Mouse (Mus musculus) CH12.LX (cell line): ENCODE data around the gene Dpagt1. TPM values are rescaled to one million over a fixed set of nuclear protein-coding genes. Genes with fewer than 3 reads are reported as not detected.

Experiments
- DNase-seq: peaks from one replicate; pipeline ENCODE4 v3.0.0-alpha.2; 2013; ENCODE audit errors: extremely low read depth
- H3K27ac ChIP-seq: 2 replicates; pipeline ENCODE4 v1.5.1; 2012; ENCODE audit warnings: low read depth, mild to moderate bottlenecking, control low read depth, moderate library complexity; ENCODE audit not compliant: insufficient read depth
- H3K27me3 ChIP-seq: replicated peaks from 2 replicates; pipeline ENCODE3; 2012; ENCODE audit warnings: inconsistent platforms
- H3K36me3 ChIP-seq, 2 experiments: replicated peaks in 1 of 2; 2 replicates each; pipeline versions ENCODE3 to v1.6.1; 2012; ENCODE audit warnings: inconsistent platforms in 1 of 2, low read length in 1 of 2, mild to moderate bottlenecking in 1 of 2, mixed read lengths in 1 of 2, moderate library complexity in 1 of 2; ENCODE audit not compliant: control insufficient read depth in 1 of 2, insufficient read depth in 1 of 2
- H3K4me1 ChIP-seq, 2 experiments: 2 replicates each; pipeline ENCODE4 v1.6.1; 2012; ENCODE audit warnings: inconsistent platforms in 1 of 2, moderate library complexity in 1 of 2; ENCODE audit not compliant: insufficient read depth in 2 of 2, control insufficient read depth in 1 of 2
- H3K4me2 ChIP-seq: 2 replicates; pipeline ENCODE4 v1.6.1; 2012; ENCODE audit warnings: low read depth, mild to moderate bottlenecking, control low read depth; ENCODE audit not compliant: poor library complexity, insufficient read depth, severe bottlenecking
- H3K4me3 ChIP-seq, 3 experiments: fragments of 150-350 bp in 1 of 3; sonication (generic) in 1 of 3; replicated peaks in 1 of 3; 2 replicates each; pipeline versions ENCODE3 to v1.5.1; 2011 to 2012; ENCODE audit warnings: low read depth in 2 of 3, low read length in 2 of 3, mild to moderate bottlenecking in 2 of 3, moderate library complexity in 2 of 3, control low read depth in 1 of 3, improper control_type of control experiment in 1 of 3, inconsistent platforms in 1 of 3, mixed read lengths in 1 of 3; ENCODE audit not compliant: poor library complexity in 1 of 3
- H3K79me2 ChIP-seq: replicated peaks from 2 replicates; pipeline ENCODE4 v1.6.1; 2012; ENCODE audit warnings: mild to moderate bottlenecking, moderate library complexity; ENCODE audit not compliant: control insufficient read depth, poor library complexity, insufficient read depth, severe bottlenecking; ENCODE audit errors: extremely low read depth
- H3K9ac ChIP-seq: 2 replicates; pipeline ENCODE4 v1.6.1; 2012; ENCODE audit warnings: low read depth, mild to moderate bottlenecking, control low read depth, moderate library complexity; ENCODE audit not compliant: insufficient read depth
- H3K9me3 ChIP-seq: replicated peaks from 2 replicates; pipeline ENCODE3; 2012; ENCODE audit warnings: low read length, inconsistent platforms, mixed read lengths
- BHLHE40 ChIP-seq: IDR thresholded peaks from 2 replicates; pipeline ENCODE4 v1.6.1; 2011; ENCODE audit warnings: mild to moderate bottlenecking, low read depth, low read length, improper control_type of control experiment
- CTCF ChIP-seq, 2 experiments: IDR thresholded peaks in 1 of 2; conservative IDR thresholded peaks in 1 of 2; 2 replicates each; pipeline ENCODE4 v1.5.1; 2011 to 2012; ENCODE audit warnings: low read depth in 2 of 2, low read length in 2 of 2, improper control_type of control experiment in 1 of 2, inconsistent platforms in 1 of 2, mild to moderate bottlenecking in 1 of 2, moderate library complexity in 1 of 2
- ELF1 ChIP-seq: IDR thresholded peaks from 2 replicates; pipeline ENCODE4 v1.6.1; 2014; ENCODE audit warnings: low read depth, mild to moderate bottlenecking, inconsistent platforms, low read length, improper control_type of control experiment
- EP300 ChIP-seq: IDR thresholded peaks from 2 replicates; pipeline ENCODE4 v1.6.1; 2011; ENCODE audit warnings: low read length, improper control_type of control experiment
- HCFC1 ChIP-seq: IDR thresholded peaks from 2 replicates; pipeline ENCODE4 v1.6.1; 2012; ENCODE audit warnings: low read depth, mild to moderate bottlenecking, inconsistent platforms, low read length, improper control_type of control experiment
- IRF4 ChIP-seq: IDR thresholded peaks from 2 replicates; pipeline ENCODE4 v1.6.1; 2014; ENCODE audit warnings: low read depth, mild to moderate bottlenecking, inconsistent platforms, low read length, improper control_type of control experiment
- KAT2A ChIP-seq: IDR thresholded peaks from 2 replicates; pipeline ENCODE4 v1.6.1; 2012; ENCODE audit warnings: low read length, improper control_type of control experiment, inconsistent platforms; ENCODE audit not compliant: insufficient replicate concordance
- MAFK ChIP-seq: IDR thresholded peaks from 2 replicates; pipeline ENCODE4 v1.6.1; 2011; ENCODE audit warnings: low read length, improper control_type of control experiment; ENCODE audit not compliant: insufficient replicate concordance
- MAX ChIP-seq: IDR thresholded peaks from 2 replicates; pipeline ENCODE4 v1.6.1; 2011; ENCODE audit warnings: low read length, improper control_type of control experiment
- MAZ ChIP-seq: IDR thresholded peaks from 2 replicates; pipeline ENCODE4 v1.6.1; 2012; ENCODE audit warnings: low read depth, mild to moderate bottlenecking, inconsistent platforms, low read length, improper control_type of control experiment, moderate library complexity
- MYC ChIP-seq: IDR thresholded peaks from 2 replicates; pipeline ENCODE4 v1.6.1; 2011; ENCODE audit warnings: low read depth, mild to moderate bottlenecking, improper control_type of control experiment, low read length
- POLR2A ChIP-seq: IDR thresholded peaks from 2 replicates; pipeline ENCODE4 v1.6.1; 2011; ENCODE audit warnings: low read depth, mild to moderate bottlenecking, improper control_type of control experiment, low read length
- POLR2AphosphoS2 ChIP-seq: IDR thresholded peaks from 2 replicates; pipeline ENCODE4 v1.6.1; 2011; ENCODE audit warnings: low read depth, low read length, improper control_type of control experiment
- RCOR1 ChIP-seq: conservative IDR thresholded peaks from 2 replicates; pipeline ENCODE4 v1.6.1; 2012; ENCODE audit warnings: low read depth, mild to moderate bottlenecking, inconsistent platforms, low read length, improper control_type of control experiment
- SIN3A ChIP-seq: IDR thresholded peaks from 2 replicates; pipeline ENCODE4 v1.6.1; 2012; ENCODE audit warnings: low read length, improper control_type of control experiment, inconsistent platforms
- SMC3 ChIP-seq: IDR thresholded peaks from 2 replicates; pipeline ENCODE4 v1.6.1; 2011; ENCODE audit warnings: low read depth, low read length, improper control_type of control experiment
- TBP ChIP-seq: conservative IDR thresholded peaks from 2 replicates; pipeline ENCODE4 v1.6.1; 2011; ENCODE audit warnings: low read depth, low read length, improper control_type of control experiment
- UBTF ChIP-seq: IDR thresholded peaks from 2 replicates; pipeline ENCODE4 v1.6.1; 2012; ENCODE audit warnings: low read depth, mild to moderate bottlenecking, inconsistent platforms, low read length, improper control_type of control experiment, moderate library complexity
- USF1 ChIP-seq: IDR thresholded peaks from 2 replicates; pipeline ENCODE4 v1.6.1; 2014; ENCODE audit warnings: low read depth, mild to moderate bottlenecking, inconsistent platforms, low read length, improper control_type of control experiment
- ZC3H11A ChIP-seq: IDR thresholded peaks from 2 replicates; pipeline ENCODE4 v1.6.1; 2012; ENCODE audit warnings: low read depth, mild to moderate bottlenecking, inconsistent platforms, low read length, improper control_type of control experiment
- ZKSCAN1 ChIP-seq: IDR thresholded peaks from 2 replicates; pipeline ENCODE4 v1.6.1; 2012; ENCODE audit warnings: low read depth, inconsistent platforms, low read length, improper control_type of control experiment, borderline replicate concordance
- ZNF384 ChIP-seq: IDR thresholded peaks from 2 replicates; pipeline ENCODE4 v1.6.1; 2012; ENCODE audit warnings: low read depth, low read length, improper control_type of control experiment, inconsistent platforms
- dilution Hi-C: fragments of 300-500 bp; cut with MboI; formaldehyde crosslinking; loops from 2 replicates; pipeline ENCODE4 v1.14.3; 2020; ENCODE audit warnings: low sequenced_read_pairs; ENCODE audit not compliant: extremely low pct_unique_long_range_greater_than_20kb, extremely low pct_ligation_motif_present
- in situ Hi-C: fragments of 300-500 bp; cut with MboI; formaldehyde crosslinking; loops from 3 replicates; pipeline ENCODE4 v1.14.3; 2019; ENCODE audit warnings: low sequenced_read_pairs, low pct_ligation_motif_present, low pct_unique_long_range_greater_than_20kb, mixed read lengths
- polyA plus RNA-seq: library from polyadenylated mRNA; unstranded; fragments of >175 nt; gene quantifications from 2 replicates; pipeline ENCODE4 v1.2.1, GENCODE M21; 2012; ENCODE audit warnings: low read depth; ENCODE audit not compliant: insufficient read length
- total RNA-seq, 2 experiments: library from RNA; depleted of rRNA; stranded (reverse); fragments of 300-350 nt in 1 of 2; fragments of >200 nt in 1 of 2; gene quantifications; 2 replicates each; pipeline ENCODE4 v1.2.3; 2012 to 2014

Gene Dpagt1
- total and polyA plus RNA-seq, 3 experiments: 8.5 to 41.7 (median 15.8) TPM

DNA sequence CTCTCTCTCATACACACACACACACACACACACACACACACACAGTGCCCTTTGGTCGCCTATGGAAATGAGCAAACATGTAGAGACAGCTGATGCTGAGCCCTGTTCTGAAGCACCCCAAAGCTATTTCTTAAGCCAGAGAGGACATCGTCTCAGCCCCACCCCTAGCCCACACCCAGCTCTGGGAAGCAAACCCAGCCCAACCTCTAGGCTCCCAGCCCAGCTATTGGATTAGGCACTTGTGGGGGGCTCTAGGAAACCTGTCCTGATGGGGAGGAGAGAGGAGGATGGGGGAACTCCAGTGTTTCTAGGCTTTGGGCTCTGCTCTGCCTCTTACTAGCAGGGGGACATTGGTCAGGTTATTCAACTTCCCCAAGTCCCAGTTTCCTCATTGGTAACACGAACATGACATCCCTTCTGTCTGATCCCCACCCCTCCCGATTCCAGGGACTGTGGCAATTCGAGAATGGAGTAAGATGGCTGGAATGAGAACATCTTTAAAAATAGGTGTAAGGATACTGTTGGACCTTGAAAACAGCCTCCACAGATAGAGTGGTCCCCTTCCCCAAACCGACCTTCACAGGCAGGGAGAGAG lies 39.5 kb upstream of the Dpagt1 start:
- H3K27ac ChIP-seq: no peak overlapping the region
- dilution Hi-C loops: no loop called here
- no peak overlapping the region for H3K9ac ChIP-seq
- peaks cover 8 to 55% of the 10 kb centered on the region in 2 experiments for H3K36me3 ChIP-seq
- no peak for DNase-seq
- peaks cover 6% of the 10 kb centered on the region for H3K9me3 ChIP-seq
- no peak overlapping the region for H3K4me2 ChIP-seq
- TF ChIP-seq MAZ: no peak
- TF ChIP-seq RCOR1: no peak
- no peak for TF ChIP-seq UBTF
- no peak for TF ChIP-seq SIN3A
- no peak for TF ChIP-seq POLR2AphosphoS2
- TF ChIP-seq TBP: no peak
- no peak for TF ChIP-seq EP300
- TF ChIP-seq ZNF384: no peak
- TF ChIP-seq HCFC1: no peak
- no peak for TF ChIP-seq ZKSCAN1
- TF ChIP-seq BHLHE40: no peak
- no peak for TF ChIP-seq MAFK
- TF ChIP-seq USF1: no peak
- TF ChIP-seq POLR2A: no peak
- TF ChIP-seq CTCF (conservative IDR thresholded peaks at IDR 0.05 in 1 of 2, IDR thresholded peaks at IDR 0.05 in 1 of 2; ENCODE audit: low read depth in 2 of 2, low read length in 2 of 2): no peak
- no peak for TF ChIP-seq ZC3H11A
- TF ChIP-seq SMC3: no peak
- no peak for TF ChIP-seq KAT2A
- no peak for TF ChIP-seq IRF4
- TF ChIP-seq ELF1: no peak
- no peak overlapping the region for H3K4me3 ChIP-seq
- H3K27me3 ChIP-seq: no peaks in the 10 kb centered on the region
- no peaks in the 10 kb centered on the region for H3K4me1 ChIP-seq
- in situ Hi-C loops: no loop called here
- H3K79me2 ChIP-seq: no peaks in the 10 kb centered on the region

DNA sequence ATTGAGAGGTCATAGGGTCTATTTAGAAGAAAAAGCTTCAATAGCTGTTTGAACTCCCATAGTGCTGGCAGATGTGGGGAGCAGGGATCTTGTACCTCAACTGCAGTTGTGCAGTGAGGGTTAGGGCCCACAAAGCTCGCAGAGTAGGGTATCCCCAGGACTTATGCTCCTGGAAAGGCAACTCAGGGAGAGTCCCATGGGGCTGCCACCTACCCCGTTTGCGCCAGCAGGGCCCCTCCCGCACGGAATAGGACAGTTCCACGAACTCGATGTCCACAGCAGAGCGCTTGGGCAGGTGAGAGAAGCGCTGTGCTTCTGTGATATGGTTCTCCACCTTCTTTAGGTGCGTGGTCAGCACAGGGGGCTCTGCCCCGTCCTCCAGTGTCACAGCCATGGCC lies 38.8 kb upstream of the Dpagt1 start:
- dilution Hi-C loops: no loop called here
- peaks cover 15 to 56% of the 10 kb centered on the region in 2 experiments for H3K36me3 ChIP-seq

More for the DNA sequence above, 38.8 kb upstream of the Dpagt1 start:
- H3K4me2 ChIP-seq: no peak overlapping the region
- in situ Hi-C loops: no loop called here
- H3K9ac ChIP-seq: no peak overlapping the region
- H3K4me3 ChIP-seq: no peak overlapping the region
- H3K27ac ChIP-seq: no peak overlapping the region
- peaks cover 6% of the 10 kb centered on the region for H3K9me3 ChIP-seq
- no peaks in the 10 kb centered on the region for H3K27me3 ChIP-seq
- no peaks in the 10 kb centered on the region for H3K4me1 ChIP-seq
- TF ChIP-seq MYC (no peak), MAFK (no peak), MAX (no peak)
- H3K79me2 ChIP-seq: no peaks in the 10 kb centered on the region
- DNase-seq: no peak
